Mouse (Mus musculus) testis, adult 10 weeks (tissue): ENCODE measurements around the gene Castor1. TPM values are rescaled to one million over a fixed set of nuclear protein-coding genes. Genes with fewer than 3 reads are reported as not detected.

Experiments
- polyA plus RNA-seq: library from polyadenylated mRNA; stranded (reverse); fragments of 350-450 nt; fragmentation: Illumina TruSeq; extraction: RNeasy Lipid Tissue Mini Kit (QIAGEN cat#74804); gene quantifications from one replicate; pipeline ENCODE4 v1.2.3, GENCODE M21; 2014; ENCODE audit warnings: low read depth, low replicate concordance

Gene Castor1
- polyA plus RNA-seq, result 0.13 TPM

GRCm38 (mm10) chr11:4217914-4218629 is at the start of gene Castor1:
Gene Castor1 (plus strand): TSS chr11:4218225.

GRCm38 (mm10) chr11:4186486-4187317 is 31.3 kb upstream of the Castor1 start, which contains the start of gene Tbc1d10a:
Gene Tbc1d10a (plus strand): TSS chr11:4186789.

GRCm38 (mm10) chr11:4235665-4236545 is 17.9 kb downstream of the Castor1 start, which contains the start of gene Osm:
Gene Osm (plus strand): TSS chr11:4236420.

GRCm38 (mm10) chr11:4256846-4257607 is 39.0 kb downstream of the Castor1 start, which contains the start of gene Lif:
Gene Lif (plus strand): TSS chr11:4257557.

Other genes with a start within 250 kb of the Castor1 start
- 0.63 TPM for gene 4930556J24Rik, start 241.4 kb upstream of the Castor1 start, polyA plus RNA-seq
- gene Gal3st1, start 234.6 kb upstream of the Castor1 start, polyA plus RNA-seq, result not detected
- 0.64 TPM for gene Sec14l4, start 186.8 kb upstream of the Castor1 start, polyA plus RNA-seq
- gene Sec14l3, start 153.4 kb upstream of the Castor1 start, polyA plus RNA-seq, result 0.64 TPM
- 3.5 TPM for gene Mtfp1, start 122.8 kb upstream of the Castor1 start, polyA plus RNA-seq
- gene Sec14l2, start 94.8 kb upstream of the Castor1 start, polyA plus RNA-seq, result 1.4 TPM
- gene Rnf215, start 83.0 kb upstream of the Castor1 start, polyA plus RNA-seq, result 0.78 TPM
- gene Ccdc157, start 57.9 kb upstream of the Castor1 start, polyA plus RNA-seq, result 10.2 TPM
- 19.3 TPM for gene Sf3a1, start 57.9 kb upstream of the Castor1 start, polyA plus RNA-seq
- not detected for gene Tbc1d10a, start 31.4 kb upstream of the Castor1 start, polyA plus RNA-seq
- gene Osm, start 18.2 kb downstream of the Castor1 start, polyA plus RNA-seq, result not detected
- 0.06 TPM for gene Lif, start 39.3 kb downstream of the Castor1 start, polyA plus RNA-seq
- gene Hormad2, start 222.9 kb downstream of the Castor1 start, polyA plus RNA-seq, result 39.8 TPM